Mouse (Mus musculus) heart, postnatal 10 days (tissue): ENCODE data around the gene Cacna1e. TPM values are rescaled to one million over a fixed set of nuclear protein-coding genes. Genes with fewer than 3 reads are reported as not detected.

Source experiments
- DNase-seq, 2 experiments: peaks; one replicate each; pipeline ENCODE4 v3.0.0; 2021
- intact Hi-C: fragments of 180-260 bp; cut with DNase I; formaldehyde crosslinking; loops from one replicate; pipeline ENCODE4 v1.15.1; 2025
- total RNA-seq, 2 experiments: library from RNA; stranded (reverse); gene quantifications; 2 replicates each; pipeline ENCODE4 v1.2.3; 2021

Cacna1e gene
- total RNA-seq, 2 experiments from 2014 or later = 0.17 to 0.34 TPM

DNA sequence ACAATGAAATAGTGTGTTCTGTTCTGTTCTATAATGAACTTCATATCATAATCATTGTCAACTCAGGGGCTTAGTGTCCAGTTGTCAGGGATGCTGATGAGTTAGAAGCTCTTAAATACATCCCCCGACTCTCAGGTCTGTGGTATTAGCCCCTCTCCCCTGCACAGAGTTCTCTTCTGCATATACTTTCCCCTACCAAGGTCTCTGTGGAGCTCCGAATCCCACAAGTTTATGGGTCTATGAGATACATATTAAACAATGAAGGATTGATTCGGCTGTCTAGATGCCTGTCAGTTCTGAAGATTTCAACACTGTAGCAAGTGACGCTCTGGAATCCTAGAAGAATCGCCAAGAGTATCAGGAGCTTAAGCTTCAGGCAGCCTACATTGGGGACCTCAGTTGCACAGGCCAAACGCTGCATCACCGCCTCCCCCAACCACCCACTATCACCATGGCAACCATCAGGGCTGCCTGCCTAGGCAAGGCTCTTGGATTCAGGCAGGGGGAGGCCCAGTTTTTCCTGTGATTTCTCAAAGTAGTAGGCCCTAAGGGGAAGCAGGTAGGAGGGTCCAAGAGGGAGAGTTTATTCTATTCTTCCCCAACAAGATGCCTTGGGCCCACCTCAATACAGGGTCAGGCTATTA, 223.0 kb downstream of the Cacna1e start:
- DNase-seq = peak; percentile 12 to 15
- intact Hi-C loops = no loop called here

DNA sequence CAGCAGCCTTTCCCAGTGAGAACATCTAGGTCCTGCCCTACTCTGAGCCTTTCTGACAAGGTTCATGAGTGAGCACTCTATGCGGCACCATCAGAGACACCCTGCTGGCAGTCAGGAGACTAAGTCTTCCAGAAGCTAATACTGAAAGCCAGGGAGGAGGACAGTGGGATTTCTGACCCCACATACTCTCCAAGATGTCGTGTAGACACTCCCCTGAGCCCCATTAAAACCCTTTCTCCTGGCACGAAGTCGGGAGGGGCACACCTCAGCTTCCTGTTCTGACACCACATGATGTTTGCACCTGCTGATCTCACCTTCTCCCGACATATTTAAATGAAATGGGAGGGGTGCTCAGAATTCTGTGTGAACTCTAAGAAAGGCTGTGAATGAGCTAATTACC, 226.9 kb downstream of the Cacna1e start:
- intact Hi-C loops = no loop called here
- no peak for DNase-seq

DNA sequence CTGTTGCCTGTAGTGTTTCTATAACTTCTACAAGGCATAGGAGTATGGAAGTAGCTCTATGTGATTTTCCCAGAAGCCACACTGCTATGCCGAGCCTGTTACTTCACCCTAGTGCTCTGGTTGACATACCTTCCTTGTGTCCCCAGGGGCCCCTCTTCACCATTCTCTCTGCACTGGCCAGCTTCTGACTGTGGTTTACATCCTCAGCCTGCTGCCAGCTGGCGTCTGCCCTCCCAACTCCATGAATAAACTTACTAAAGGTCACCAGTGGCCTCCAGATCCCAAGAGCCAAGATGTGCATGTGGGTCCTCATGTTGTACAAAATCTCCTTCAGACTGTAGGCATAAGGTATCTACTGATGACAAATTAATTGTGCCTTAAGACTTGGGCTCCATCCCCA, 230.3 kb downstream of the Cacna1e start:
- intact Hi-C loops = no loop called here
- no peak for DNase-seq

DNA sequence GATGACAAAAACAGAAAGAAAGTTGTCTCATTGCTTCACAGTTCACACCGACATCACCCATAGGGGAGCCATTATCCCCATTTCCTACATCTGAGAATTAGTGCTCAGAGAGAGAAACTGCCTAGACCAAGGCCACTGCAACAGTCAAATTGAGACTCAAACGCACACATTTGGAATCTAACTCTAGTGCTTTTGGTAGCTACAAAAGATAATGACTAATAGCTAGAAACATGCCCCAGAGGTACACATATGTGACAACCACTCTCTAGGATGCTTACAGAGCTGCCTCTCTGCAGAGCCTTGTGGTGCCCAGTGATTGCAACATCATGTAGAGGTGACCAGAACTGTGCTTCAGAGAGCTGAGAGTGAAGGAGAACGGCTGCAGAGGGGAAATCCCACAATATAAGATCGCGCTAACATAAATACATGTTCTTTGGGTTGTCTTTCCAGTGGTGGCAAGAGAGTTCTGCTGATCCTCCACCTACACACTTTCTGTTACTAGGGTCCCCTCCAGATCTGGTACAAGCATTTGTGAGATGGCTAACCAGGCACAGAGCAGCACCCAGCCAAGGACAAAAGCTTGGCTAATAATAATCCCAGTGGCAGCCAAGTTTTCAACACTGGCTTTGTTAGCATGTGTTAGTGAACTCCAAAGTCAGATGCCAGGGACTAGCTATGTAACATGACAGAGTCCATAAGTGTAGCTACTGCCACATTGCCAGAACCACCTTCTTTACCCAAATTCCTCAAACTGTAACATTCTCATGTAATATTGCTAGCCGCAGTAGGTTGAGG, 237.9 kb downstream of the Cacna1e start:
- intact Hi-C loops = no loop called here
- DNase-seq = peak; percentile 25 to 30

DNA sequence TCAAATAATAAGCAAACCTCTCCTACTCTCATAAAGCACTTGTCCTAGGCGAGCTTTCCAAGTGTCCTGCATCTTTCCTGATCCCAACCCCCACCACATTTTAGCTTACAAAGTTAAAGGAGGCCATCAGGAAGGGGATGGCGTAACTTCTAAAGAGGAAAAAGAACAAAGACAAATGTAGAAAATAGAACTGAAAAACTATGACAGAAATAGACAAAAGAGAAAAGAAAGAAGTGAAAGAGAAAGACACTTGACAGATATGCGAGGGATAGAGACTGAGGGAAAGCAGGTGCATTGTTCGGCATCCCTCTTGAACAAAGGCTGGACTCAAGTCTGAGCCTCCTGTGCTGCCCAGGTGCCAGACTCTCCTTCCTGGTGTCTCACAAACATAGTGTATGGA, 246.5 kb downstream of the Cacna1e start:
- DNase-seq = no peak
- intact Hi-C loops = no loop called here

DNA sequence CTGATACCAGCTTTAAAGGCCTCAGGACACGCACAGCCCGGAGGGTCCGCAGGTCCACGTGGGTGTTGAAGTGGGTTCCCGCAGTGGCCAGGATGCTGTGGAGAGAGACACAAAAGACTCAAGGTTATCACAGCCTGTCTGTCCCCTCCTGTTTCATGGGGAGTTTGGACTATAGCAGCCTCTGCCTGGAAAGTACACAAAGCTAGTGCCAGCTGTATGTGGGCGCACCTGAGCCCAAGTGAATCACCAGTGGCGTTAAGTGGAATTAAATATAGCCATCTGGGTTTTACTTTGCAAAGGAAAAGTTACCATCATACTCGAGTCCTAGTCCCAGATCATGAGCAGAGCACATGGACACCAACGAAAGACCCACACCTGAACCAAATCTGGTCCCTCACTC, 248.5 kb downstream of the Cacna1e start:
- intact Hi-C loops = no loop called here
- DNase-seq = no peak

DNA sequence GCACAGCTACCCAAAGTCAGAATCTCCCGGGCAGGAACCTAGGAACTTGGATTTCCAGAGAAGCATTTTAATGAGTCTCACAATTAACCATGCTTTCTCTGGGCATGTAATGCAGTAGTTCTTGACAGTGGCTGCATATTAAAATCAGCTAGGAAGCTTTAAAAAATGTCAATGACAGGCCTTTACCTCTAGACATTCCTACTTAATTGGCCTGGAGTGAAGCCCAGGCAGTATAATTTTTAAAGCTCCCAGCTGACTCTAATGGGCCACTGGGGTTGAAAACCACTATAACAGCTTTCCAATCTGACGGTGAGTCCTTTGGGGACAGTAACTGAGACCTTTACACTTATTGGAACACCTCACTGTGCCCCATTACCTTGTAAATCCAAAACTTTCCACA, 251.4 kb downstream of the Cacna1e start:
- DNase-seq = no peak
- intact Hi-C loops = no loop called here

DNA sequence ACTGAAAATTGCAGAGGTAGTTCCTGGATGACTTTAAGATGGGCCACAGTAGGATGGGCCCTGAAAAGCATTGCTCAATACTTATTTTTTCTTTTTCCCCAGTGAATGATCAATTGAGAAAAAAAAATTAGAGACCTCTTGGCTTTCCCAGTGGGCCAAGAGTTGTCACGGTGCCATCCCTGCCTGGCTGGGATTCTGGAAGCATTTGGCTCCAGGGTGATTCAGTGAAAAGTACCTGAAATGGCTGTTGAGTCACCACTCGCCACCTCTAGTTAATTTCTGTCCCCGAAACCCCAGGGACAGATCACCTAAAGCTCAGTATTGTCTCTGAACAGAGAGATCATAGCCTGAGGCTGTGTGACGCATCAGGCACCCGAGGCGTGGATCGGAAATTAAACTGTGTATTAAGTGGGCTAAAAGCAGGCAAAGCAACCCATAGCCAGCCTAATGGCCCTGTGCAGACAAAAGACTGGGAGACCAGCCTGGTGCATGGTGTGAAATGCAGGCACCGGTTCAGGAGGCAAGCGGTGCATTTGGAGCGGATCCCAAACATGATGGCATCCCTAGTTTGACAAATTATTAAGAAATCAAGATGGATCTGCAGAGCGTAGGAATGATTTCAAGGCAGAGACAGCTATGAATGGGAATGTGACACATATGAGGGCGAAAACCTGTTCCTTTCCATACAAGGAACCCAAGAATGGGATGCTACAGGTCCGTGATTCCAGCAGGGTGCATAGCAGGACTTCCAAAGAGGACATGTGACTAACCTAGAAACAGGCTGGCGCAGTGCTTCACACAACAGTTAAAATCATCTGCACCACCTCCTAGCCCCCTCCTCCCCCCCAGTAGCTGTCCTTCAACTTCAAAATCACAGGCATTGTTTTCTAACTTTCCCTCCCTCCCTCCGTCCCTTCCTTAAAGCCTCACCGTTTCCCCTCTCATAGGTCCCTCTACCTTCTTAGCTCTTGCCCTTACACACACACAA, 261.3 kb downstream of the Cacna1e start:
- no peak for DNase-seq
- intact Hi-C loops = no loop called here

DNA sequence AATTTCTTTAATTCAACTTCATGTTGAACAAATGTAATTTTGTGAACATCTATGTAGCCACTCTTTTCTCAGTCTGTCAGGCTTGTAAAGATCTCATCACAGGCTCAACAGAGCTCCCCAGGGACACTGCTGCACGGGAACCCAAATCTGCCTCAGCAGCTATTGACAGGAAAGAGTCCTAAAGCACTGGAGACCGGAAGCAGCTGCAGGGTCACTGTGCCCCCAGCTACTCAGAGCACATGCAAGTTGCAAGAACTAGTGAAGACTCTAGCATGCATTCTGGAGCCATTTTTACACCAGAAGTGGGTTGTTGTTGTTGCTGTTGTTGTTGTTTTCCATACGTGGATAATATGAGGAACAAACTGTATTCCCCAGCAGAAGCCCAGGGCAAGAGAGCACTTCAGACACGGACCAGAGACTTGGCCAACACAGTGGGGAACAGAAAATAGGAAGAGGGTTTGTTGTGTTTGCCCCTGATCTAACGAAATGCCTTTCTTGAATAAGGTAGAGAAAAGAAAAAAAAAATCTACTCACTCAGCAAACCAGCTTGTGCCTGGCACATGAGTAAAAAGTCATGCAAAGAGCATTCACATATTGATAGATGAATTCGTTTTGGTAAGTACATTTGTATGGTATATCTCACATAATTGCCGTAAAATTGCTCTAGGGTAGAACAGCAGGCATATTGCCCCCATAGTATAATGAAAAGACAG, 266.4 kb downstream of the Cacna1e start:
- peak; percentile 9 to 21 for DNase-seq
- intact Hi-C loops = no loop called here

DNA sequence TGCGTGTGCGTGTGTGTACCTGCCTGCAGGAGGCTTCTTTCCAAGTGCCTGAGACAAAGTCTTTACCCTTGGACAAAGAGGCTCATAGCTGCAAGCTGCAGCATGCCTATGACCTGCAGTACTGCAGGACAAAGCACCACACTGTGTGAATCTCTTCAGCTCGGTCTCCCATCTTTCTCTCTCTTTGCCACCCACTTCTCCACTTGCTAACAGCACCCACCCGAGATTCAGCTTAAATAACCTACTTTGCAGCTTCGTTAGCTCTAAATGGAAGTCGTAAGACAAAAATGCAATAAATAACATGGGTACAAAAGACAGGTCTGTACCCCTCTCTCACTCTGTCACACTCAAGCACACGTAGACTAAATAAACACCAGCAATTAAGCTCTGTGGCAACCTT, 268.5 kb downstream of the Cacna1e start:
- intact Hi-C loops = no loop called here
- no peak for DNase-seq

DNA sequence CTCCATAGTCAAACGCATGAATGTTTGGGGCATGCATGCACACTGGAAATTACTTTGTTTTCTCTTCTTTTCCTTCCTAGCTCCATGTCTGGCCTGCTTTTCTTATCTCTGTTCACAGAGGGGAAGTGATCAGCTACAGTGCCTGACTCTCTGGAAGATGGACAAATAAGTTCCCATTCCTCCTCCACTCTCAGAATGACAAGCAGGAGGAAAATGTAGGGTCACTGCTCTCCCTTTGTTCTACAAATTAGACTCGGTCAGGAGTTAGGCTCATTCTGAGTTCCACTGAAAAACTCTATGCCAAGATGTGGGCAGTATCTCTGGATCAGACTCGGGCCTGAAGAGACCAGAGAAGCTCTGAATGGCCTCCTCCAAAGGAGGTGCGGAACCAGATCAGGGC, 275.8 kb downstream of the Cacna1e start:
- intact Hi-C loops = no loop called here

DNA sequence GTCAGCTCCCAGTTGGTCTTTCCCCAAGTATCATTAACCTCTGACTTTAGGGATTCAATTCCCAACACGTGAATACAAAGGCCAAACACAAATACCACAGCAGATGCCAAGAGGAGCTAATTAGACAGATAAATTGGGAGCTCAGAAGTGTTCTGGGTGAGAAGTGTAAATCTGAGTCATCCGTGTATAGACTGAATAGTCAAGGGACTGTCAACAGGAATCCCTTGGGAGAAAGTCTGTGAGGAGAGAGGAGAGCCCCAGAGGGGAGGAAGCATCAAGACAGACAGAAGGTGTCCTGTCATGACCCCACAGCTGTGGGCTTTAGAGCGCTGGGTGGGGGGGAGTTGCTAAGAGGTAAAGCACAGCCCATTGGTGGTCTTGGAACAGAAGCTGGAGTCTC, 276.9 kb downstream of the Cacna1e start:
- DNase-seq = no peak
- intact Hi-C loops = no loop called here

More for the DNA sequence above, 275.8 kb downstream of the Cacna1e start:
- no peak for DNase-seq

DNA sequence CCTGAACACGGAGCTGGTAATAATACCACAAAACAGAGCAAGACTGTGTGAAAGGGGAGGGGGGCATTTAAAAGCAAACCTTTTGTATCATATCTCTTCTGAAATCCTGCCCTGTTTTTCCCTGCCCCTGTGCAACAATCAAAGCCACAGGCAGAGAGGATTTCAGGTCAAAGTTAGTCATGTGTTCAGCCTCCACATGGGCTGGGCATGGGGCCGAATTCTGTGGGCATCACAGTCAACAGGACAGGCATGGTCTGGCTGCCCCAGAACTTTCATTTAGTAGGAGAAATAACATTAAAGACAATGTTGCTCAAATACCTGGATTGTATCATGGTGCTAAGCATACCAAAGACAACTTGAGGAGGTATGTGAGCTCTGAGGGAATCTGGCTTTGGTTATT, 278.7 kb downstream of the Cacna1e start:
- intact Hi-C loops = no loop called here
- DNase-seq = no peak

DNA sequence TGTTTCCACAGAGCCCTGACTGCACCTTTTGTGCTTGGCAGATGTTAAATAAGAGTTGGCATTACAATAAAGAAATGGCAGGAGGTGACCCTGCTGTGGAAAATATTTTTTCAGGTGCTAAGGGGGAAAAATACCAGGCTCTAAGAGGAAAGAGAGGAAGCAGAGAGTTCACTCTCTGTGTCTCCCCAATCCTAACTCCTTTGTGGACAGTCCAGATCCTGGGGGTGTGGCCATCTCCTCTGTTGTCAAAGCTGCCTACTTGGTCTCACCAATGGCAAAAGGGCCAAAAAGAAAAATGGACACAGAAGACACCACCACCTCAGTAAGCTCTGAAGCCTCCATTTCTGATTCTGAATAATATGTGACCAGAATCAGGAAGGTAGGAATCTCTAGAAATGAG, 280.5 kb downstream of the Cacna1e start:
- DNase-seq = no peak
- intact Hi-C loops = no loop called here

DNA sequence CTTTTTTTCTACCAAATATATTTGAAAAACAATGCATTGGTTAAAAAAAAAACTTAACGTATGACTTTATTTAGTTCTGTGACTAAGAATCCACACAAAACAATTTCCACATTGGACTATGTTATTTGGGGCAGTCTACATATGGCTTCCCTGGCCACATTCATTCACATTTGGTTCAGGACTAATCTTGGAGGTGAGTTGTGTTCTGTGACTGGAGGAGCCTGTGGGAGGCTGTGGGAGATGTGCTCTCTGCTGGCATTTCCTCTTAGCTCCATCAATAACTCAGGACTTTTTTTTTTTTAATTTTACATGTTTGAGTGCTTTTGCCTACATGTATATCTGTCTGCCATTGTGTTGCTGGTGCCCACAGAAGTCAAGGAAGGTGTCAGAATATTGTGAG, 281.8 kb downstream of the Cacna1e start:
- DNase-seq = no peak
- intact Hi-C loops = no loop called here

DNA sequence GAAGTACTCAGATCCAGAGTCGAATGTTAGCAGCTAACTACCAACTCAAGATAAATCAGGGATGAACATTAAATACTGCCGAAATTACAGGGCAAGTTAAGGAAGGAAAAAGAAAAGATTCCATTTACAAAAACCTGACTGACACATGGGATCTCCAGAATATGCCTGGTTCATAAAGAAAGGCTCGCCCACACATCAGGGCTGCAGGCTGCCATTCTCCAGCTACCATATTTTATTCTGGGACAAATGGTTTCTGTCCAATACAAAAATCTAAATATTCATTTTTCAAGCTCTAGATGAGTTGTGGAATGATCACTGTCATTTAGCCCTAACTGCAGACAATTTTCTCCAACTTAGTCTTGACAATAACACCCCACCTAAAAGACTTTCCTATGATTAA, 301.8 kb downstream of the Cacna1e start:
- intact Hi-C loops = no loop called here
- no peak for DNase-seq

DNA sequence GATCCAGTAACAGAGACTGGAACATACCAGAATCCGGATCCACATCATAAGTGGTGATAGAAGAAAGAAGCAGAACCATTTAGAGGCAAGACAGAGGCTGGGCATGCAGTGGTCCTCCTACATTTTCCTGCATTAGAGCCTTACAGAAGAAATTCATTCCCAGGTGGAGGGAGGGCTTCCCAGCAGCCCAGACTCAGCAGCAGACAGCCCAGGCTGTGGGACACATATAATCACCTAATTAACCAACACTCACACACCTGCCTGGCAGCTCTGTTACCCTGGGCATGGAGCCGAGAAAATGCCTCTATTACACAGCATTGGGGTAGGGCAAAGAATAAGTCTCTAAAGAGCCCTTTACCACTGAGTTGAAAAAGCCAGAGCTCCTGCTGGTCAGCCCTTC, 304.4 kb downstream of the Cacna1e start:
- DNase-seq = no peak
- intact Hi-C loops = no loop called here

DNA sequence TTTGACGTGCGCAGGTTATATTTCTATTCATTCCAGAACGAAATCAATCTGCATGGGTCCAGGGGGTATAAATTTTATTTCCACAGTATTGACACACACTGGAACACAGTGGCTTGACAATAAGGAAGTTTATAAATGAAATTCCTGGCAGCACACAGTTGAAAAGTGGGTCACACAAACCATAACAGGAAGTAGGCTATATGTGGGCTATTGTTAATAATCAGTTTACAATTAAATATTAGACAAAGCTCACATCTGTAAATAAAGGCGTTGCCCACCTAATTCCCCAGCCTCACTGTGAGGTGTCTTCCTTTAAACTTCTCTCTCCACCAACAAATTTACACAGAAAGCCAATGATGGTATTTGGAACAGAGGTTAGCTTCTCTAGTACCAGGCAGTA, 305.6 kb downstream of the Cacna1e start:
- no peak for DNase-seq
- intact Hi-C loops = no loop called here

DNA sequence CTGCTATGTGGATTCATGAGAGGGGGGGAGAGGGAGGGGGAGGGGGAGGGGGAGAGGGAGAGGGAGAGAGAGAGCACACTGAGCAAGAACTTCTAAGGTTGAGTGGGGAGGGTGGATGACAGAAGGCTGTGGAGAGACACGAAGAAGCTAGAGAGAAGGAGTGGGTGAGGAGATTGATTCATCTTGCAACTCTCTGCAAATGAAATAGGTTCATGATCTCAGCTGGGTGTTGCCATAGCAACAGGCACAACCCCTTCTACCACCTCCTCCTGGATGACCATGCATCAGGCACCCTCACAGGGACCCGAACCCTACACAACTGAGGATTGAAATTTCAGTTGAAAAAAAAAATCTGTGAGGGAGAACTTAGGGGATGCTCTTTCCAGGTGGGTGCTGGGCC, 307.9 kb downstream of the Cacna1e start:
- intact Hi-C loops = no loop called here
- DNase-seq = no peak

DNA sequence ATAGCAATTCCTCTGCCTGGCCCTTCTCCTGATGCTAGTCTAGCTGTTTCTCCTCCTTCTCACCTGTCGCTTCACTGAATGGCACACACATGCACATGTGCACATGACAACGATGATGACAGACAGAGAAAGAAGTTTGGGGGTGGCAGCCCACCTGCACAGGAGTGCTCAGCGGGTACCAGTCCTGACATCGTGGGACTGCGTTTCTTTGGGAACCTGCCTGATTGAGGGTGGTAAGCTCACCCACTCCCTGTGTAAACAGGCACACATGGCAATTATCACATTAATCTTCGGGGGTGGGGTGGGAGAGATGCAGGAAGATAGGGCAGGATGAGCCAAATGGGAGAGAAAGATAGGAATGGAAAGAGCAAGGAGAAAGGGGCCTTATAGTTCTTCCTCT, 318.3 kb downstream of the Cacna1e start:
- no peak for DNase-seq
- intact Hi-C loops = no loop called here

DNA sequence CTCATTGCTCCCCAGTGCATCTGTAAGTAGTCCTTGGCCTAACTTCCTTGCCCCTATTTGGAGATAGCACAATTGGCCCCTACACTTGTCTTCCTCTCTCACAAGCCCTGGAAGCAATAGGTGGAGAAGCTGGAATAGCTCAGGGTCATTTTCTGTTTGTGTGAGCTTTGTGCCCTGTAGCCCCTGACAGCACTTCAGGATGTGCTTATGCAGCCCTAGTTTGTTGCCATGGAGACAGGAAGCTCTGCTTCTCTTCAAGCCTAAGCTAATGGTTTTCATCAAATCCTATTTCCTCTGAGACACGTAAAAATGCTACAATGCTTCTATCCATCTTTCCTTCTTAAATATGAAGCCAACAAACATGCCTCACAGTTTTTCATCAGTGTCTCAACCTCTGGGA, 328.5 kb downstream of the Cacna1e start:
- intact Hi-C loops = no loop called here
- peak in 1 of 2 experiments; percentile 0 for DNase-seq
